Mouse (Mus musculus) T-helper 2 cell (primary cell): ENCODE results near the gene Amigo1.

Source experiments
- in situ Hi-C: fragments of 300-600 bp; cut with MboI, MseI; formaldehyde crosslinking; loops from one replicate; pipeline ENCODE4 v1.15.1; 2025; ENCODE audit warnings: high pct_unique_total_duplicates

Gene Amigo1

GRCm38 (mm10) chr3:108178756-108179715 lies 7.1 kb upstream of the Amigo1 start:
- in situ Hi-C loops, result no loop called here

GRCm38 (mm10) chr3:108180514-108180913 lies 5.6 kb upstream of the Amigo1 start:
- in situ Hi-C loops, result no loop called here

GRCm38 (mm10) chr3:108184742-108185141 lies 1.4 kb upstream of the Amigo1 start:
- in situ Hi-C loops, result no loop called here

DNA sequence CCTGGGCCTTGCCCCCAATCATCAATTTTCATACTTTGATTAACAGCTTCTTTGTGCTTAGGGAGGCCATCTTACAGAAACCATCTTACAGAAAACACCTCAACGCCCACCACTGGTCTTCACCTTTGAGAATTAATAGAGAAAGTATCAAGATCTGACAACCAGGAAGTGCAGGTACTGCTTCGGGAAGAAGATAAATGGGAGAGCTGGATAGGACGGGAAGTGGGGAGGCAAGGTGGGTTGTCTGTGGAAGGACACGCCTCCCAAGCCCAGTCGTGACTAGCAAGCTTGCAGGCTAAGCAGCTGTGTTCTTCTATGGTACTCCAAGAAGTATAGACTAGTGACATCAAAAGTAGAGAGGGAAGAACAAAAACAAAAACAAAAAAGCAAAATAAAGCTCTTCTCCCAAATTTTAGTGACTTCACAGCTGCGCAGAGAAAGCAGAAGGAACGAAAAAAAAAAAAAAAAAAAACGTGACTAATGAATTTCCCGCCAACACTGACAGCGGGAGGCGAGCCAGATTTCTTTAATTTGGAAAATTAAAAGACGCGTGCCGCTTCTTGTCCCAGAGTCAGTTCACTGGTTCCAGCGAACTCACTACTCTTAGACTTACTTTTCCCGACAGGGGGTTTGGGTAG lies 556 bp upstream of the Amigo1 start:
- in situ Hi-C loops, result no loop called here

- in situ Hi-C loops, result no loop called here
Measured at GRCm38 (mm10) chr3:108187111-108187795, 1.1 kb downstream of the Amigo1 start.

DNA sequence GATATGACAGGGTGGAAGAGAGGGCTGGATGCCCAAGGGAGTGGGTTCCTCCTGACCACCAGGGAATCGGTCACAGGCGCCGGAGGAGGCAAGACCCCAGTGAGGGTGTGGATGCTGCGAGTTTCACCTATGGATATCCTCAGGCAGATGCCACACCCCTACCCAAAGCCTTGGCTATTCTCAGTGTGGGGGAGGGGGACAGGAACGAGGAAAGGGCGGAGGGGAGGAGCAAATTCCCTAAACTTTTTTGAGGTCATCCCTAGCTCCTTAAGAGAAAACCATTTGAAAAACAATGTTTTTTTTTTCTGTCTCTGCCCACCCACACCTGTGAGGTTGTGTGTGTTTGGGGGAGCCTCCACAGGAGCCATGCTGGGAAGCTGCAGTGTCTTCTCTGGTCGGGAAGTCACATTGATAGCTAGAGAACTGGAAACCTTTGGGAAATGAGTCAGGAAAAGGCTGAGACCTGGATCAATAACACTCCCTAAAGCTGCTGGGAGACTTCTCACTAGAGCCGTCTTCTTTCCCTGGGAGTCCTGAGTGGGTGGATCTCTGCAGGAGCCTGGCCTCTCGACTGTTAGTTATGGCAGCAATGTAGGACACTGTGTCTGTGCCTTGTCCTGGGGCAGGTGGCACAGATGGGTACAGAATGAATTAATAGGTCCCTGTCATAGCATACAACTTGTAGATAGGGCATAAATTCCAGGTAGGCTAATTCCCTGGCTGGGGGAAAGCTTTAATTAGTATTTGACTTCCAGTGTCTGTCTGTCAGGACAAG lies 2.8 kb downstream of the Amigo1 start:
- in situ Hi-C loops, result no loop called here

GRCm38 (mm10) chr3:108189897-108190296 lies 3.8 kb downstream of the Amigo1 start:
- in situ Hi-C loops, result no loop called here

- in situ Hi-C loops, result no loop called here
Measured at GRCm38 (mm10) chr3:108193686-108194085, 7.6 kb downstream of the Amigo1 start.

GRCm38 (mm10) chr3:108195287-108195686 lies 9.2 kb downstream of the Amigo1 start:
- in situ Hi-C loops, result no loop called here

GRCm38 (mm10) chr3:108195941-108196590 lies 9.9 kb downstream of the Amigo1 start:
- in situ Hi-C loops, result no loop called here

DNA sequence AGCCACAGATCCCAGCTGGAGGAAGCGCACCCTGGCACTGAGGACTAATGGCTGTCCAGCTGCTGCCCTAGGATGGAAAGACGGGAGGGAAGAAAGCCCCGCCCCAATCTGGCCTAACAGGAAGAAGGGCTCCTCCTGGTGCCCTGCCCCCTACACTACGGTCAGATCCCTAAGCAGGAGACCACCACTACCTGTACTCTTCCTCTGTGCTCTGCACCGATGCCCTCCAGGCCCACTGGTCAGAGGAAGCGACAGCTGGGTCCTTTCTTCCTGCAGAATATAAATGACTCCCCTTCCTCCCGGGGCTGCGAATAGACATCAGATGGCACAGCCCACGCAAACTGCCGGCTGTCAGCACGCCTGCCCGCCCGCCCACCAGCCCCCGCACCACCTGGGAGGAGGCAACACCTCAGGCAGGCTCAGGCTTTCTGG lies 10.9 kb downstream of the Amigo1 start:
- in situ Hi-C loops, result no loop called here

- in situ Hi-C loops, result no loop called here
Measured at GRCm38 (mm10) chr3:108199231-108199630, 13.1 kb downstream of the Amigo1 start.

DNA sequence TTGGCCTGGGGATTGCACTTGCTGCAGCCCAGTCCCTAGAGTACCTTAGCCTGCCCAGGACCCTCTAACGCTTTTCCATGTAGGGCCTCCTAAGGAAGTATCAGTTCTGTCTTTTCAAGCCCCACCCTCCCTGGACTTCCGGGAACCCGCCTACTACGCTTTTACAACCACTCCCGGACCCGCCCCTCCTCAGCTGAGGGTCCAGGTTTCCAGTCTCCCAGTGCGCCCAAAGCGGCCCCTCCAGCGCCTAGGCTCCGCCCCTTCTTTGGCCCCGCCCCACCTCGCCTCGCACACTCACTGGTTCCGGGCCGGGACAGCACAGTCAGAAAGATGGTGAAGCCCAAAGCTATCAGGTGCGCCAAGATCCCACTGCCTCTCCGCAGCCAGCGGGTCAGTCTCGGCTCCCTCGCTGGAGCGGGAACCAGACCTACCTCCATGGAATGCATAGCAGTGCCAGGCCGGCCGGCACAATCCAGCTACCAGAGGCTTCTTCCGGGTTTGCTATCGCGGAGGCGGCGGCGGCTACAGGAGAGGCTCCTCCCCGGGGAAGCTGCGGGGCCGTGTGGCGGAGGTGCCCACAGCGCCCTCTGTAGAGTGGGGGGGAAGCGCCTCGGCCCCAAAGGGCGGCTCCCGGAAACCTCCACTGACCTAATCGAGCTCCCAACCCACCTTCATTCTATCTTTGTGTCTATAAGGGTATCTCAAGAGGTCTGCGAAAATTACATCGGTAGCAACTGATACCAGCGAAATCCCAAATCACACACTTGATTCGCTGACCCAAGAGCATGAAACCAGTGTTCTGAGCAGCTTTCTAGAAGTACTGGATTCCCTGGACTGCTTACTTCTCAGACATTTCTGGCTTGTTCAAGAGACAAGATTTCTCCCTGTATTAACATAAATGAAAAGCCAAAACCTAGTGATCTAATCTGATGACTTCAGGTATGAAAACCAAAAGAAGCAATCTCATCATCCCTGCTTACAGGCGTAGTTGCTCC lies 14.5 kb downstream of the Amigo1 start, which contains the start of gene Cyb561d1:
Gene Cyb561d1 (minus strand): TSS at position 884 of the 995 bp plus-strand sequence.
- in situ Hi-C loops, result no loop called here

- in situ Hi-C loops, result no loop called here
Measured at GRCm38 (mm10) chr3:108202506-108202905, 16.4 kb downstream of the Amigo1 start.

GRCm38 (mm10) chr3:108203212-108203611 lies 17.1 kb downstream of the Amigo1 start:
- in situ Hi-C loops, result no loop called here

DNA sequence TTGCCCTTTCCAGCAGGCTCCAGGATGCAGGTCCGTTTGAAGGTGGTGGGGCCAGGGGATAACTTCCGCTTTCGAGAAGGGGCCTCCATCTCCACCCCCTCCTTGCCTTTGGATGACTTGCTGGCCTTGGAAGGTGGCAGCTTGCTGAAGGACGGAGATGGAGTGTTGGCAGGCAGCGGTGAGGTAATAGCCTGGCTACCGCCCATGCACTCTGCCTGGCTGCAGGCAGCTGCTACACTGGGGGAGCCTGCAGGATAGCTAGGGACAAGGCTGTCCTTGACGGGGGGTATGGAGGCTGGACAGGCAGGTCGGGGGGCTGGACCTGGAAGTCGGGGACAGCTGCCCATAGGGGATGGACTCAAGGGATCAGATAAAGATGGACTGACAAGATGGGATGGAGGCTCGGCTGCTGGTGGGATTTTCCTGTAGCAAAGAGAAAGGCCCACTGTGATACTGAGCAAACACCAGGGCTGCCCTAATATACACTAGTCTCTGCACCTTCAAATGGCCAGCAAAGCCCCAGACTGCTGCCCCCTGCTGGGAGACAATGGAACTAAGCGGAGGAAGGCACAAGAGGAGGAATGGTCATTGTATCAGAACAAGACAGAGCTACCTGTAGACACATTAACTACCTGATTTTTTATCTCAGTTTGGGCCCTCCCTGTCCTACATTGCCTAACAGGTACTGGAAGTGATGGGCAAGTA lies 17.6 kb downstream of the Amigo1 start:
- in situ Hi-C loops, result no loop called here

- in situ Hi-C loops, result no loop called here
Measured at GRCm38 (mm10) chr3:108204470-108204869, 18.3 kb downstream of the Amigo1 start.

DNA sequence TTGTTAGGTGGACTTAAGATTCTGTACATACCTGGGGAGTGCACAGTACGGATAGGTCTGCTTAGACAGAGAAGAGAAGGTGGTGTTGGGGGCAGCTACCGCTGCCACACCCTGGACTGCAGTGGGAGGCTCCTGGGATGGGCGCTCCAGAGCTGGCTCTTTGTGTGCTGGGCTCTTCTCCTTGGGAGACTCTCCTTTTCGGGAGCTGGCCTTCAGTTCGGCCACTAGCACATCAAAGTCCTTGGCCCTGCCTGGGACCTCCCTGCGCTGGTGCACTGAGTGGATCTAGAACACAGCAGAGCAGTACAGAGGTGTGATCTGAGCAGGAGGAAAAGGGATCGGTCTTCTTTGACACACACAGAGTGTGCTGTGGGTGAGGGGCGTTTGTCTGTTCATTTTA lies 19.5 kb downstream of the Amigo1 start:
- in situ Hi-C loops, result no loop called here
